Mouse (Mus musculus) telencephalon, adult 2 months (tissue): ENCODE measurements around the gene Ypel5.

Source experiments
- DNase-seq: peaks from one replicate; pipeline ENCODE4 v3.0.0-alpha.2; 2011; ENCODE audit warnings: low read depth, low spot score

The Ypel5 gene

DNA sequence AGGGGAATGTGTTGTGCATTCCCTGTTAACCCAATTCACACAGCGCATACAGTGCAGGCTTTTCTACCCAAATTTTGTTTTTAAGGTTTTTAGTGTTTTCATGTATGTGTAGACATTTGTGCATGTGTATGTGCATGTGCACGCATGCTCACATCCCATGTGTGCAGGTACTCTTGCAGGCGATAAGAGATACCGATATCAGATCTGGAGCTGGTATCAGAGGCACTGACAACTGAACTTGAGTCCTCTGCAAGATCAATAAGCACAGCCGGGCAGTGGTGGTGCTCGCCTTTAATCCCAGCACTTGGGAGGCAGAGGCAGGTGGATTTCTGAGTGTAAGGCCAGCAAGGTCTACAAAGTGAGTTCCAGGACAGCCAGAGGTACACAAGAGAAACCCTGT lies 8.1 kb downstream of the Ypel5 start:
- no peak for DNase-seq

DNA sequence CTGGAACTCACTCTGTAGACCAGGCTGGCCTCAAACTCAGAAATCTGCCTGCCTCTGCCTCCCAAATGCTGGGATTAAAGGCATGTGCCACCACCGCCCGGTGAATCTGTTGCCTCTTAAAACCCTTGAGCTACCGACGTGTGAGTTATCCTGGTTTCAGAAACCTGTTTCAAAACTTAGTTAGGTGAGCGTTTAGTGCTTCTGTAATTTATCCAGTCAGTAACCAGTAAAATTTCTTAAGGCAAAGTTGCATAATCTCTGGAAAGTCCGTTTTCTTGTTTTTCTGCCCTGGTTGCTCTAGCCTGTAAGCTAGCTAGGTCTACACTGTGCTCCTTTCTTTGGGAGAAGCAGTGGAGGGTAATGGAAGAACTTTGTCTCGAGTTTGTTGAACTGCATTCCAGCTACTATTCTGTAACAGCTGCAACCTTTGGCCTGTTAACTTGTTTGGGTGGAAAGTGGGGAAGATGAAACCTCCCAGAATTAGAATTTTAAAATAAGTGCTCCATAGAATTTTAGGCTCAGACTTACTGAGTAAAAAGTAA lies 8.8 kb downstream of the Ypel5 start:
- no peak for DNase-seq

DNA sequence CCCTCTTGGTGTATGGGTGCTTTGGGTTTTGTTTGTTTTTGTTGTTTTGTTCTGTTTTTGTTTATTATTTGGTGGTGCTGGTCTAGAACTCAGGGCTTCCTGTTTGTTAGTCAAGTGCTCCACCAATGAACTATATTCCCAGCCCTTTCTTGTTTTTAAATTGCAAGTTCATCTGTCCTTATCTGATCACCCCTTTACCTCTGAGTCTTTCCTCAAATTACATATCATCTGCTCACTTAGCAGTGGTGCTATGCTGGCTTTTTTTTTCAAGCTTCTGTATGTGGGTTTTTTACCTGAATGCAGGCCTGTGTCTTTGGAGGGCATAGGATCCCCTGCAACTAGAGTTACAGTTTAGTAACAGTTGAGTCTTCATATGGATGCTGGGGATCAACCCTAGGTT lies 9.3 kb downstream of the Ypel5 start:
- DNase-seq = no peak

DNA sequence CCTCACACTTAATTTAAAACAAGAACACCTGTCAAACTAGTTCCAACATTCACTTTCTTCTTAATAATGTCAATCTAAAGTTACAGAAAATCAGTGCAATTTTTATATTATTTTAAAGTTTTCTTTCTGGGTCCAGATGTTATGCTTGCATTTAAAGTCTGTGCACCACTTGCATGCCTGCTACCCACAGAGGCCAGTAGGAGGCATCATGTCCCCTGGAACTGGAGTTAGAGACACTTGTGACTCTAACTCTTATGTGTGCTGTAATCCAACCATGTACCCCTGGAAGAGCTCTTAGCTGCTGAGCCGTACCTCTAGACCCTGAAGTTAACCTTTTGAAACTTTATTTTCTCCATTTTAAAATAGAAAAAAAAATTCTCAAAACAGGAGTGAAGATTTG lies 19.0 kb downstream of the Ypel5 start:
- DNase-seq = no peak

DNA sequence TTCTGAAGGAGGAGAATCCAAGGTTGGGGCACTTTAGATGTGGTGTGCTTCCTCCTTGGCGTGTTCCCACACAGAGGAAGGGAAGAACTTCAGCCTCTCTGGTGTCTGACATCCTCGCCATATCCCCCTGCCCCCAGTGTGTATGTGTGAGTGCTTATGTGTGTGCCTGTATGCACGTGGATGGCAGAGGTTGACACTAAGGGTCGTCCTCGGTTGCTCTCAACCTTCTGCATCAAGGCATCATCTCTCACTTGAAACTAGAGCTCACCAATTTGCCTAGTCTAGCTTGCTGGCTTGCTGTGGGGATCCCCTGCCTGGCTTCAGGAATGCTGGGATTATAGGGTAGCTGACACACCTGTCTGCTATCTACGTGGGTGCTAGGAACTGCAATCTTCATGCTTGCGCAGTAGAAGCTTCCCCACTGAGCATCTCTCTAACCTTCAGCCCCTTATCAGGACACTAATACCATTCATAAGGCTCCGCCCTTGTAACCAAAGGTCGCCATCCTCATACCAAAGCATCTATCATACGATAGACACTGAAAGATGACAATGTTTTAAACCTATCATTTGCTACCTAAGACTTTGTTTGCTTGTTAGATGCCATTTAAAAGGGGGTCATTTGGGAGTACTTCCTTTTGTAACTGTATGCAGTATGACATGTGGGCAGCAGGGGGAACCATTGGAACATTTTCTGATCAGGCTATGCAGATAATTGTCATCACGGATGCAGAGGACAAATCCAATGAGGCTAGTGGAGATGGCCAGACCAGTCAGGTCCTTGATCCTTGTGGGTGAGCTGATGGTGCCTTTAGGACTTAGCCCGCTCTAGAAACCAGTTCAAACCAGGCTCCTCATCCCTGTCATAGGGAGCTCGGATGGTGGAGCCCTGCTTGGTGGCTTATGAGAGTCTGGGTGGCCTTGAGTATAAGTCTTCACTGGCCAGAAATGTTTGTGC lies 21.7 kb downstream of the Ypel5 start:
- no peak for DNase-seq

DNA sequence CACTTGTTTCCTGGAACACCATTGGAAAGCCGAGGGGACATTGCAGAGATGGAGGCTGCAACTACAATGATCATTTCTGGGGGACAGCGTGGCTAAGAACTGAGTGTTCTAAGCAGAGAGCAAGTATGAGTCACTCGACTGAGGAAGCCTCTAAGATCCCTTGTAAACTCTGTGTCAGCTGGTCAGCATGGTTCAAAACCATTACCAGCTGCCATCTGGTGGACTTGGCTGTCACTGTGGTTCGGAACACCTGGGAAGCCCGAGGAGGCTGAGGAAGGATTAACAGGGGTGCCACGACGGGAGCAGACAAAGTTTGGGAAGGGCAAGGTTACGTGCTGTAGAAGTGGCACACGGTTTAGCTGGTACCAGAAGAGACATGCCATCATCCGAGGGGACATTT lies 27.0 kb downstream of the Ypel5 start:
- no peak for DNase-seq

DNA sequence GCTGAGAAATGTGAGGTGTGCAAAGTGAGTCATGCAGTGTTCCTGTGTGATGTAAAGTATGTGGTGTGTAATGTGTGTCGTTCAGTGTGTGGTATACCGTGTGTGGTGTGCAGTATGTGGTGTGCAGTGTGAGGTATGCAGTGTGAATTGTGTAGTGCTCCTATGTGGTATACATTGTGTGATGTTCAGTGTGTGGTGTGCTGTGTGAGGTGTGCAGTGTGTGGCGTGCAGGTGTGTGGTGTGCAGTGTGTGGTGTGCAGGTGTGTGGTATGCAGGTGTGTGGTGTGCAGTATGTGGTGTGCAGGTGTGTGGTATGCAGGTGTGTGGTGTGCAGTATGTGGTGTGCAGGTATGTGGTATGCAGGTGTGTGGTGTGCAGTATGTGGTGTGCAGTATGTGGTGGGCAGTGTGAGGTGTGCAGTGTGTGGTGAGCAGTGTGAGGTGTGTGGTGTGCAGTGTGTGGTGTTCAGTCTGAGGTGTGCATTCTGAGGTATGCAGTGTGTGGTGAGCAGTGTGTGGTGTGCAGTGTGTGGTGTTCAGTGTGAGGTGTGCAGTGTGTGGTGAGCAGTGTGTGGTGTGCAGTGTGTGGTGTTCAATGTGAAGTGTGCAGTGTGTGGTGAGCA lies 30.5 kb downstream of the Ypel5 start:
- no peak for DNase-seq

DNA sequence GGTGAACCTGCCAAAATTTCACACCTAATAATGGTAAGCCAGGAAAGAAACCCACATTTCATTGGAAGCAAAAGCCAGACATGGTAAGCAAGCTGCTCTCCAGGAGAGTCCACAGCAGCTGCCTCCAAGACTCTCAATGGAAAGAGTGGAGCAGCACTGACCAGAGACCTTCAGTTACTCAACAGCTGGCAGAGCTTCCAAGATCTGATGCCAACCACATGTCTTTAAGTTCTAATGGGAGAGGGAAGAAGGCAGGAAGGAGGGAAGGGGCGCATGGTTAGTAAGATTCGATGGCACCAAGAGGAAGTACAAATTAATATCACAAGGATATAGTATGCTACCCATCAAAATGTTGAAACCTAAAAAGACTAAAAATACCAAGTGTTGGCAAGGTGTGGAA lies 31.9 kb downstream of the Ypel5 start:
- DNase-seq = no peak

DNA sequence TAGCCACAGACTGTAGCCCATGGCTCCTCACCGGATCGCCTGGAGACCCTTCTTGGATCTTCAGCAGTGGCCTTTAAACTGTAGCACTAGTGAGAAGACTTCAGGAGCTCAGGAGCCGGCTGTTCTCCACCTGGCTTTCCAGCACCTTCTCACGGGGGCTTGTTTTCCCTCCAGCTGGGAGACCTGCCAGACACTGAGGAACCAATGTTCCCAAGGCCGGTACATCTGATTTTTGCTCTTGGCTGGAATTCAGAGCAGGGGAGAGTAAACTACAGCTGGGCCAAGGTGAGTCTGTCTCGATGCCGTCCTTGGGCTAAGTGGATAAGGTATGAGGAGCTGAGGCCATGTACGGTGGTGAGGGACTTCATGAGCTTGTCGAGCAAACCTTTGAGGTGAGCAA lies 42.7 kb downstream of the Ypel5 start:
- DNase-seq = no peak

DNA sequence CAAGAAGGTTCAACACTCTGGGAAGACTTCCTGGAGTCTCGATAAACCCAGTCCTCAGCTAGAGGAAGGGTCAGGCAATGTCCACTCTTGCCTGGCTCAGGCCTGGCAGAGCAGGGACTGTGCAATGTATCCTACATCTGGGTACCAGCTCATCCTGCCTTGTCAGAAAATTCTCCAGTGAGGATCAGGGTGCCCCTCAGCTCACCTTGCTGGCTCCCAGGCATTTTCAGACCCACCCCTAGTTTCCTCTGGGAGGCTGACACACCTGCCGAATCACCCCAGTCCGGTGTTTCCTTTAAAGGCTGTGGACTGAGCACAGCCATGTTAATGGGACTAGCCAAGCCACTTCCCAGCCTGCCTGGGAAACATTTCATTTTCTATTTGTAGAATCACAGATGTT lies 43.9 kb downstream of the Ypel5 start:
- DNase-seq = no peak

DNA sequence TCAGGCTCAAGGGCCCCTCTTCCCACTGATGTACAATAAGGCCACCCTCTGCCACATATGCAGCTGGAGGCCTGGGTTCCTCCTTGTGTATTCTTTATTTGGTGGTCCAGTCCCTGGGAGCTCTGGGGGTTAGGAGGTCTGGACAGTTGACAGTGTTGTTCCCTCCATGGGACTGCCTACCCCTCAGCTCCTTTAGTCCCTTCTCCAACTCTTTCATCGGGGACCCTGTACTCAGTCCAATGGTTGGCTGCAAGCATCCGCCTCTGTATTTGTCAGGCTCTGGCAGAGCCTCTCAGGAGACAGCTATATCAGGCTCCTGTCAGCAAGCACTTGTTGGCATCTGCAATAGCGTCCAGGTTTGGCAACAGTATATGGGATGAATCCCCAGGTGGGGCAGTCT lies 44.8 kb downstream of the Ypel5 start:
- DNase-seq = no peak

DNA sequence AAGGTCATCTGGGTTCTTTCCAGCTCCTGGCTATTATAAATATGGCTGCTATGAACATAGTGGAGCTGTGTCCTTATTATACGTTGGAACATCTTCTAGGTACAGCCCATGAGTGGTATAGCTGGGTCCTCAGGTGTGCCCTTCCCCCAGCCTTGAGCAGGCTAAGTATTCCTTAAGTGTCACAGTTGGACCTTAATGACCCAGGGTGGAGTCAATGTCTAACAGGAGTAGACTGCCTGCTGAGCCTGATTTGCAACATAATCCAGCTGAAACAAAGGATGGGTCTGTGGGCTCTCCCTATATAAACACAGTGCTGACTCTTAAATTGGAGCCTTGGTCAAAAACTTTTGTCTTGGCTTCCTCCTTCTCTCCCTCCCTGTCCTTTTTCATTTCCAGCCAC lies 45.6 kb downstream of the Ypel5 start:
- no peak for DNase-seq

DNA sequence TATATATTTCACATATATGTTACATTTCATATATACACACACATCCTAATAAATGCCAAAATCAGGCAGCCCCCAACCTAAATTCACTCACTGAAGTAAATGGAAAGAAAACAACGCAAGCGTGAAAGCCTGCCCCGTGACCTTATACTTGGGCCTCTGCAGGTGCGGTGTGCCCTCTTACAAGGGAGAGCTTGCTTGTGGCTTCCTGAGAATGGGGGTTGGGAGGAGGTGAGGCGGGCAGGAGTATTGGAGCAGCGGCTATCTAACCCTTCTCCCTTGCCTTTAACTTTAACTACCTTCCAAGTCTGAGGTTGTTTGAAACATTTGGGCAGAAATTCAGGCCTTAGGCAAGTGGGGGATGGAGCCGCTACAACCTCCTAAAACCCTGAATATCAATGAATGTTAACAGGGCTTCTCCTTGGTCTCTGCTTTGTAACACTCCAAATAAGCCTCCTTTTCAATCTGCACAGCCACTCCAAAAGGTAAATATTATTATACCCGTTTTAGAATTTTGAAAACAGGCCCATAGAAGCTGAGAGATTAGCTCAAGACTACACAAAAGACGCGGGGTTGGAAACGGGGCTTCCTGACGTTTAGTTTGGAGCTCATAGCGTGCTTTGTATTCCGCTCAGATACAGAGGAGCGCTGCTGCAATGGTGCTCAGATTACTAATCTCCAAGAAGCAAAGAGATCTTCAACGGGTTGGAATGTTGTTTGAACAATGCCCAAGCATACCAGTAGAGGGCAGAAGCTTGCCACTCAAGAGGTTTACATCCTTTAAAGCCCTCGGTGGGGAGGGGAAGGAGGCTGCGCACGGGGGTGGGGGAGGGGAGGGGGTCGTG lies 53.5 kb downstream of the Ypel5 start:
- peak; percentile 76 for DNase-seq

DNA sequence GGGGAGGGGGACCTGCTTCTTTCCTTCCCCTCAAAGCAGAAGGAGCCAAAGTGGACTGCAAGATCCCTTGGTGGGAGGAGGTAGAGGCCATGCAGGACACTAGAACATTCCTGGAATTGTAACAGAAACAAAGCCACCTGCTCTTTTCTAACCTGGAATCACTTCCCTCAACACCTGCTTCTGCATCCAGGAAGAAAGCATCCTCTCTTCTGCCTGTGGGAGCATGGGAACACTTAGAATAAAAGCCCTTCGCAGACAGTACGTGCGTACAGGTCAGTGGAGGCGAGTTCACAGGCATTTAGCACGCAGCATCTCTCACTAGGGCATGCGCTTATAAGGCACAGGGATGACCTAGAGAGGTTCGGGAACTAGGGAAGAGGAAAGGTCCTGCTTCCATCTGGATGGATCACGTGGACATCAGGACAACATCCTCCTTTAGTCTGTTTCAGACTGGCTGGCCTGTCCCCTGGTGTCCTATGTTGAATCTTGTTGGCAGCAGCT lies 54.2 kb downstream of the Ypel5 start:
- DNase-seq = no peak

DNA sequence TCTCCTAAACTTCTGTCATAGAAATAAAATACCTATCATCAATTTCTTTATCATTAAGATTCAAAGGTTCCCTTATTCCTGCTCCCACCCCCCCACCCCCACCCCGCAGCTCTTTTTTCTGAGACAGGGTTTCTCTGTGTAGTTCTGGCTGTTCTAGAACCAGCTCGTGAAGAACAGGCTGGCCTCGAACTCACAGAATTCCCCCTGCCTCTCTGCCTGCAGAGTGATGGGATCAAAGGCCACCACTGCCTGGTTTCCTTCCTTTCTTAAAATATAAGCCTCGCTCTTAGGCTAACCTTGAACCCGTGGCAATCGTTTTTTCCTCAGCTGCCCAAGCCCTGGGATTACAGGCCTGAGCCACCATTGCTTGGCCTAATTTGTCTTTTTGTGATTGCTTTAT lies 55.3 kb downstream of the Ypel5 start:
- DNase-seq = no peak

DNA sequence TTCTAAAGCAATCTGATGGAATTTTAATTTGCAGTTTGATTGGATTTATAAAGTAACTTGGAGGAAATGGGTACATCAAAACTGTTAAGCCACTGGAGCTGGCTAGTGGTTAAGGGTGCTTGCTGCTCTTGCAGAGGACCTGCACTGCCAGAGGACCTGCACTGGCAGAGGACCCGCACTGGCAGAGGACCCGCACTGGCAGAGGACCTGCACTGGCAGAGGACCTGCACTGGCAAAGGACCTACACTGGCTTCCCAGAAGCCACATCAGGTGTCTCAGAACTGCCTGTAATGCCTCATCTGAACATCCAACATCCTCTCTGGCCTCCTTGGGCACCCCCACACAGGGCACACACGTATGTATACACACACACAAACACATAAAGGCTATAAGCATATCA lies 59.3 kb downstream of the Ypel5 start:
- DNase-seq = no peak

DNA sequence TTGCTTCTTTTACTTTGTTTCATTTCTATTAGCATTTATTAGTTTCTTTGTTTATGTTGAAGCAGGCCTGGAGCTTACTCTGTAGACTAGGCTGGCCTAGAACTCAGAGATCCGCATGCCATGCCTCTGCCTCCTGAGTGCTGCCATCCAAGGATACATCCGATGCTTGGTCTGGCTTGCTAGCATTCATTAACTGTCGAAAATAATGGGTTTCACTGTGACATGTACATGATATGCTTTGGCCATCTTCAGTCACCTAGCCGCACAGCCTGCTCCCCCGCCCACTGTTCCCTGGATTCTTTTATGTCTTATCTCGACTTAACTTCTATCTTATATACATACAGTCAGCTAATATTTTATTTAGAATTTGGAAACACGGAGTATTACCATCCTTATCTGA lies 60.8 kb downstream of the Ypel5 start:
- no peak for DNase-seq

DNA sequence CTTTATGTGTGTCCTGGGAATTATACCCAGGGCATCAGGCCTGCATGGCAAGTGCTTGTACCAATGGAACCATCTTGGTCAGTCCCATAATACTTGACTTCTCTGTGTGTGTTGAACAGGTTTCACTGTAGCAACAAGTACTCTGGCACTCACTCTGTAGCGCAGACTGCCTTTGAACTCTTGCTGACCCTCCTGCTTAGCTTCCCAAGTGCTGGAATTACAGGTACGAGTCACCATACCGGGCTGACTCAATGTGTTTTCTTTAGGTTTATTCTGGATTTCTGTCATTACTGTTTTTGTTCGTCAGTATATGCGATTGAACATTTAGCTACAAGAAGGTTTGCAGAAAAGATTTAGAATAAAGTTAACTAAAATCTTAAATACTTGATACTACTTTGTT lies 61.7 kb downstream of the Ypel5 start:
- no peak for DNase-seq

DNA sequence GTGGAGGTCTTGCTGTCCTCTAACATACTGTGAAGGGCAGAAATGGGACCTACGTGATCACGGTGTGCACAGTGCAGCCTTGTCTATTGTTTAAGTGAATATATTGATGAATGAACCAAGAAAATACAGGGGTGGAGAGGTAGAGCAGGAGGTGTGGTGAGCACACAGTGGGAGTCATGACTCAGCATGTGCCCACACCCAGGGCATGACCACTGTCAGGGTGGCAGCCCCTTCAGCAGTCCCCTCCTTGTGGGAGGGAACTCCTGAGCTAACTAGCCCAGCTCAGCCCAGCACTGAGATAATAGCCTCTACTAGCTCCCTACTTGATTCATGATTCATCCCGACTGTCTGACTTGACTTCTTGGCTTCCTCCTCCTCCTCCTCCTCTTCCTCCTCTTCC lies 62.5 kb downstream of the Ypel5 start:
- DNase-seq = no peak
